Mouse (Mus musculus) left cerebral cortex, adult 18-20 months (tissue): ENCODE measurements around the gene Rgs3. TPM values are rescaled to one million over a fixed set of nuclear protein-coding genes. Genes with fewer than 3 reads are reported as not detected.
"Not testable (repeated sequence)": the region's sequence is repeated elsewhere in the genome, so short reads cannot be mapped to it uniquely, and the experiment has no call there.

ENCODE experiments used
- DNase-seq, 2 experiments: peaks; one replicate each; pipeline ENCODE4 v3.0.0; 2021 to 2022; ENCODE audit warnings: low spot score in 2 of 2, mixed read lengths in 1 of 2
- total RNA-seq, 2 experiments: library from RNA; stranded (reverse); gene quantifications; 2 replicates each; pipeline ENCODE4 v1.2.3; 2021

Rgs3 gene
- total RNA-seq, 2 experiments from 2014 or later, result 25.7 TPM

DNA sequence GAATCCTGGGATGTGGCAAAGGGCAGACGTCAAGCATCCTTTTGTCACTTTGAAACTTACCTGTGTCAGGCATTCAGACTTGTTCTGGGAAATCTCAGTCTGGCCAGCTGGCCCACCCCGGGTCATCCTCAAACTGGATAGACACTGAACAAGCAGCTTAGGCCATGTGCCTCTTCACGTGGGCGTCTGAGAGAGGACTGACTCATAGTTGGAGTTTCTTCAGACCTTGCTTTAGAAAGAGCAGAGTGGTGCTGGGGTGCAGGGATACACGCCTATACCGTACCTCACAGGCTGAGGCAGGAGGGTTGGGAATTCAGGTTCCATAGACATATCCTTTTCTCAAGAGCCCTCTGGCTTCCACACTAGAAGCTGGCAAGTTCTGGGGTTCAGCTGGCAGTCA is 15.9 kb upstream of the Rgs3 start:
- DNase-seq, result no peak

DNA sequence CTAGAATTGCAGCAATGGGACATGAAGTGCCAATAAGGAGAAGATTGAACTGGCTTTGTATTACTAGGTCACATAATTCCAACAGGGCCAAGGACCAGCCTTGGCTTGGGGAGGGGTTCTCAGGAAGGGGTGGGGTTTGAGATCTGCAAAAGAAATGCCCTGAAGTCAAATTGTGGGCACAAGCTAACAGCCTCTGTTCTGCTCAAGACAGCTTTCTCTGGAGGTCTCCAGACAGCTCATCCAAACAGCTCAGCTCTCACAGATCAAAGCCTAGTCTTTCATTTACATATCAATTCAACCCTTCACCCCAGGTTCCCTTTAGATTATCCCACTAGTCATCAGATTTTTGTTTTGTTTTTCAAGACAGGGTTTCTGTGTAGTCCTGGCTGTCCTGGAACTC is 14.8 kb upstream of the Rgs3 start:
- DNase-seq, result no peak

DNA sequence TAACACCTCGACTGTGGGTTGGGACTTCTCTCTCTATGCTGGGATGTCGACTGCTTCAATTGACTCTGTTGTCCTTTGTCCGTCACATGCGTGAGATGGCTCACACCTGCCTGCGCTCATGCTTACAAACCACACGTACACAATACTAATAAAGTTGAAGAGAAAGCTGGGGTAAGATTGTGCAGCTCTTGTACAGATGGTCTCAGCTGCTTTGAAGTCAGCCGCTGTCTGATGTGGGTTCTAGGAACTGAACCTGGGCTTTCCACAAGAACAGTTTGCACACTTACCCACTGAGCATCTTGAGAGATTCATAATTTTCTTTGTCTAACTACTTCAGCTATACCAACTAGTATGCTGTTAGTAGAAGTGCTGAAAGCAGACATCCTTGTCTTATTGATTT is 7.7 kb upstream of the Rgs3 start:
- DNase-seq, result no peak

DNA sequence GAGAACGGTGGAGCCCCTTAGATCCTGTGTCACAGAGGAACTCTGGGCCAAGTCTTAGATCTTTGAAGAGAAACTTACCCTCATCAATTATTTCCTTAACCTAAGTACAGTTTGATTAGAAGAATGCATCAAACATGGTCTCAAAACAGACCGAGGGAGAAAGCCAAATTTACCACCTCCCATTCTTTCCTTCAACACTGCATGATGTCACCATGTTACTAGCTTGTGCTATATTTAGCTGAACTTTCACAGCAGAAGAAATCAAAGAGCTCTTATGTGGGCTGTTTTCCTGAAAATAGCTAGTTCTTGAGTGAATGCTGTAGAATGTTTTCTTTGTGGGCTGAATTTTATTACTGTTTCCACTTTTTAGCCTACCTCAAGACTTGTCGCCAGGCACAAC is 2.2 kb upstream of the Rgs3 start:
- no peak for DNase-seq

DNA sequence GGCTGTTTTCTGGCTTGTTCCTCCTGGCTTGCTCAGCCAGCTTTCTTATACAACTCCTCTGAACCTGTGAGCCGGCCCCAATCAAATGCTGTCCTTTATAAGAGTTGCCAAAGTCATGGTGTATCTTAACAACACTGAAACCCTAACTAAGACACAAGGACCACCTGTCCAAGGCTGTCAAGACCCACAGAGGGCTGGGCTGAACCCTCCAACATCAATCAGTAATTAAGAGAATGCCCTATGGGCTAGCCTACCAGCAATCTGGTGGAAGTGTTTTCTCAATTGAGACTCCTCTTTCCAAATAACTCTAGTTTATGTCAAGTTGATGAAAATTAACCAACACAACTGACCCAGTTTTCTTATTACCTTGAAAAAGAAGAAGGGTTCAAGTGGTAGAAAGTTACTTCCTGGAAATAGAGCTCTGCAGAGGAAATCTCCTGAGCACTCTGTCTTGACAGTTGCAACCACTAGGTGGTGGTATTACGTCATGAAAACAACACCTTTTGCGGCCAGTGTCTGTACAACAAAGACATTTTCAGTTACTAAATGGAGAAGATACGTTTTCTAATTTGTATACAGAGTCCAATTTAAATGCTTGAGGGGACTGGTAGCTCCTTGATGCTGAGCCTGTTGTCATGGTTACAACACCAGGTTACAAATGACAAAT is 1.4 kb downstream of the Rgs3 start:
- DNase-seq, result peak; percentile 75 to 82

DNA sequence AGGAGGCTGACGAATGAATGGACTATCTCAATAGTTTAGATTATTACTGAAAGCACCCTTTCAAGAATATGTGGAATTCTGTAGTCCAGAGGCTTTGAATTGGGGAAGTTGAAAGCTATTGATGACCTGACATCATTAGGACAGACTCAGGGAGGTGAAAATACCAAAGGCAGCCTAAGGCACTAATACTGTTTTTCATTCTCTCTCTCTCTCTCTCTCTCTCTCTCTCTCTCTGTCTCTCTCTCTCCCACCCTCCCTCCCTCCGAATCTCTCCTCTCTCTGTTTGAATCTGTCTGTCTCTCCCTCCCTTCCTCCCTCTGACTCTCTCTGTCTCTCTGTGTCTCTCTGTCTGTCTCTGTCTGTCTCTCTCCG is 2.0 kb downstream of the Rgs3 start:
- no peak for DNase-seq

DNA sequence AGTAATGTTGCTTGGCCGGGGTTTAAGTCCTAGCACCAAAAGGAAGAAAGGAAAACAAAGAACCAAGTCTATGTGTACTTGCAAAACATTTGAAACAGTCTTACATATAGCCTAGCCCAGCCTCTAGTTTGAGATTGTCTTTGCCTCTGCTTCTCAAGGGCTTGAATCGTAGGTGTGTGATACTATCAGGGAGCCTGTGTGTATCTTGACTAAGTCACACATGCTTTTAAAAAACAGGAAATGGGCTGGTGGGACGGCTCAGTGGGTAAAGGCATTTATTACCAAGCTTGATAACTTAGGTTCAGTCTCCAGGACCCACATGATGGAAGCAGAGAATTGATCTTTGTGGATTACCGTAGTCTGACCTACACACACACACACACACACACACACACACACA is 2.4 kb downstream of the Rgs3 start:
- no peak for DNase-seq

DNA sequence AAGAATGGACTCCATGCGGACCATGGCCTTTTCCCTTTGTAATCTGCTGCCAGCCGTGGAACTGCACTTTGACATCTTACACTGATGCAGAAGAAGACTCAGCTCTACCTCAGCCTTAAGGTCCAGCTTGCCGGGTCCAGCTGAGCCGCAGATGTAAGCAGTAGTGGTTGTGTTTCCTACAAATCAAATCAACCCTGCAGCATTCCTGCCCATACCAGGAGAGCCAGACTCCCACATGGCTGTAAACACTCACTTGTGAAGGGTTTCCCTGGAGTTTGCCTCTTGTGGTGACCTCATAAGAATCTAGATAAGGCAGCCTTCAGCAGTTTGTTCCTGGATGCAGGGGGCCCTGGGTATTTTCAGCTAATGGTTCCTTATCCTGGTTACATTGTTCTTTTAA is 6.9 kb downstream of the Rgs3 start:
- no peak for DNase-seq

DNA sequence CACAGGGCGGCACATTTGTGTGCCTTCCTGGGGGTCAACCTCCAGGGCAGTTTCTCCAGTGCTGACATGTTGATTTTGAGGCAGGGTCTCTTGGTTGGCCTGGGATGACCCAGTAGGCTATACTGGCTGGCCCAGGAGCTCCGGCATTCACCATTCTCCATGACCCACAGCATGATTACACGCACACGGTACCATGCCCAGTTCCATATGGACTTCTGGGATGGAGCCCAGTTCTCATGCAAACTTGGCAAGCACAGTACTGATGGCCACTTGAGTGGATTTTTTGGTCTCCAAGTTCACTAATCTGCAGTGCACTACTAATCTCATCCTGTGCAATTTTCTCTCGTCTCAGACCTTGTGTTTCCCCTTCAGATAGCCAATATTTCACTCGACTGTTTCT is 8.0 kb downstream of the Rgs3 start:
- DNase-seq, result no peak

DNA sequence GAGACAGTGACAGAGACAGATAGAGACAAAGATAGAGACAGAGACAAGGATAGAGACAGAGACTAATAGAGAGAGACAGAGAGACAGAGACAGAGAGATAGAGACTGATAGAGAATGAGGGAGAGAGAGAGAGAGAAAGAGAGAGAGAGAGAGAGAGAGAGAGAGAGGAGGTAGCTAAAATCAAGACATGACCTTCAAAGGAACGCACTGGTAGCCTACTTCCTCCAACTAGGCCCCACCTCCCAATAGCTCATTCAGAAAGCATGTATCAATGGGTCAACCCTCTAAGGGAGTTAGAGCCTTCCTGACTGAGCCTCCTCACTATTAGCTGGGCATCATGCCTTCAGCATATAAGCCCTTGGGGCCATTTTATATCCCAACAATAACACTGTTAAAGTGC is 8.7 kb downstream of the Rgs3 start:
- no peak for DNase-seq

DNA sequence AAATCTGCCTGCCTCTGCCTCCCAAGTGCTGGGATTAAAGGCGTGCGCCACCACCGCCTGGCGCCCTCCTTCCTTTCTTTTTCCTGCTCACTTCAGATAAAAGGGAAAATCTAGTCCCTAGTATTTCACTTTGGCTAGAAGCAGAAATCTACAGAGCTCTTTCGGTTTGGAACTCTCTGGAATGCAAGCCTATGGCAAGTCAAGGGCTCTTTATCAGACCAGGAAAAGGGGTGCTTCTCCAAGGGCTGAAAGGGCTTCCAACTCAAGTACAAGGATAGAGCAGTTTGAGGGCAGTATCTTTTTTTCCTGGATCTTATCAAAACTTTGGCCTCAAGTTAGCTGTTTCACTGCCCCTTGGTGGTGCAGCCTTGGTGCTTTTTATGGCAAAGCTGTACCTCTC is 10.0 kb downstream of the Rgs3 start:
- no peak for DNase-seq

DNA sequence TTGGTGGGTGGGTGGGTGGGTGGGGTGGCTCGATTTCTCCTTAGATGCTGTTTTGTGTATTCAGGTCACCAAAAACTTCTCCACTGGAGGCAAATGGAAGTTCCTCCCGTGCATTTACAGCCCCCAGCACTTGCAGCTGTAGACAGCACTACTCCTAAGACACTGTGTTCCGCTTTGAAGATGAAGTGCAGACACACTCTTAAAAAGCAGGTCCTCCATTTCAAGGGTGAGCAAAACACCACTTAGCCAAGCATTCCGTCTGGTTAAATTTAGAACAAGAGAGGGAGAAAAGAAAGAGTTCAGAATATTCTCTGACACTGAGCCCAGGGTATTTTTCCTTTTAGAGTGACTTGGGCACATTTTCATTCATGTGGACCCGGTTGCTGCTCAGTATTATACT is 10.4 kb downstream of the Rgs3 start:
- no peak for DNase-seq

DNA sequence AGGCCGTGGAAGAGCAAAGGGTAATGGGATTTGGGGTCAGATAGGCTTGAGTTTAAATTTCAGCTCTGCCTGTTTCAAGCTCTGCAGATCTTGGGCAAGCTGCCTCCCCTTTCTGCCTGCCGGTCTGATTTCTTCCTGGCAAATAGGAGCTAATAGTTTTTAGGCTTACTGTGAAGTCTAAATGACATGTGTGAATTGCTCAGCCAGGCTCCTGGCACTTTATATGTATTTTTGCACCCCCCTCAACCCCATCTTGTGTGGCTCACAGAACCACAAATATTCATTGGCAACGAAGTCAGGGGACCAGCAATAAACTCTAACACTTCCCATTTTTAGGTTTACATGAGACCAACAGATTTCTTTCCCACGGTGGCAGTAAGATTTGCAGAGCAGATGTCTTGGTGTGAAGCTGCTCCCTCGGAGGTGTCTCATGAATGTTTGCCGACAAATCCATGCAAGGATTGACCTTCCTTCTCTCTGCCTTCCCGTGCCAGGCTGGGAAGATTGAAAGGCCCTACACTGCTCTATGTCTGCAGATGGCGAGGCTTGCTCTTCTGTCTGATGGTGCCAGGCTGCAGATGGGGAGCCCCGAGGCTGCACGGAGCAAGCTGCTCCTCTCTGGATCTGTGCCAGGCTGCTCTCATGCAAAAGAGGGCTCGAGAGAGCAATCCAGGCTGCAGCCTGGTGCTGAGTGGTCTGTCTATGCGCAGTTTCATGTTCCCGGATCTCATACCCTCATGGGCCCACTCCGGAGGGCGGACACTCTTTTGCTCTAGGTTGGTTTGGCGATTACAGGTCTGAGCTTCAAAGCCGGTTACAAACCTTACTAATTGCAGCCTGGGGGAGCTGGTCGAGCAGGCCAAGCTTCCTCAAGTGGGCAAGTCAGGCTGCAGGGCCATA is 23.0 kb downstream of the Rgs3 start:
- DNase-seq, result peak; percentile 47 to 57

DNA sequence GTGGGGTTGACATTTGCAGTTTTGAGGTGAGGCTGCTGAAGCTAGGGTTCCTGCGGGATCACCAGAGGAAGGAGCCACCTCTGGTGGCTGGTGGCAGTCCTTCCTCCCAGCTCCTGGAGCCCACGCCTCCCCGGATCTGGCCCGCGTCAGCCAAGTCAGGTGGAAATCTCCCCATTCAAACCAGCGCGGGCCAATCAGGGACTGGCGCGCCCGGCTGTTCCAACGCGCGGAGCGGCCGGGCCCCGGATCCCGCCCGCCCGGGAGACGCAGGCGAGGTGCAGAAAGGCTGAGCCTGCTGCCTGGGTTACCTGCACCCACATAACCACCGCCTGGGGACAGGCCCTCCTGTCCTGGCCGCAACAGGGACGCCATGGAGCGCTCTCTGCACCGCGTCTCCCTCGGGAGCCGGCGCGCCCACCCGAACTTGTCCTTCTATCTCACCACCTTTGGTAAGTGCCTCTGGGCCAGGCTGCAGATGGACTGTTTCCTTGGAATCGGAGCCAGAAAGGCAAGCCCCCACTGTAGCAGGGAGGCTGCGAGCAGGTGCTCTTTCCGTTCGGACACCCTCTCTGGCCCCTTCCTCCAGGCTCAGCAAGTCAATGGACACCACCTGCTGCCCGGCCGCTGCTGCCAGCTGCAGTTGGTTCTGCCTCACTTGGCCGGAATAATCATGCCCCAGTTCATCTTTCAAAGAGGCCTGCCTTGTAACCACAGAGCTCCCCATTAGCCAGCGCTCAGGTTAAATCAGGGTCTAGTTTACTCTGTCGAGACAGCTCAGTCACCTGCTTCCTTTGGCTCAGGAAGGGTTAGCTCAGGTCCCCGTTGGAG is 23.8 kb downstream of the Rgs3 start:
- peak; percentile 40 to 54 for DNase-seq

DNA sequence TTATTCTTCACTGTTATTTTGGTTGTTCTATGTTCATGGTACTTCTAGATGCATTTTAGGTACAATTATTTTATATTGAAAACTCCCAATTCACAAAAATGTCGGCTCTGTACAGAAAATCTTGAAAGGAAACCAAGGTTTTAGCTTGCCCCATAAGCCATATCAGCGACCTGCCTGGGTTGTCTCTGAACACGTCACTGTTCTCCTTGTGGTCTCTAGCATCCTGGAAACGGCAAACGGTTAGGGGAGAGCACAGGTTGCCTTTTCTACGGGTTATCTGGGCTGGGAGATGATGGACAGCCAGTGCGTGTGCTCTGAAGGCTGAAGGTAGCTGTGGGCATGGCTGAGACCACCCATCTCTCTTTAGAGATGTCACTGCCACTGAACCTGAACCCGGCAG is 27.4 kb downstream of the Rgs3 start:
- DNase-seq, result no peak

DNA sequence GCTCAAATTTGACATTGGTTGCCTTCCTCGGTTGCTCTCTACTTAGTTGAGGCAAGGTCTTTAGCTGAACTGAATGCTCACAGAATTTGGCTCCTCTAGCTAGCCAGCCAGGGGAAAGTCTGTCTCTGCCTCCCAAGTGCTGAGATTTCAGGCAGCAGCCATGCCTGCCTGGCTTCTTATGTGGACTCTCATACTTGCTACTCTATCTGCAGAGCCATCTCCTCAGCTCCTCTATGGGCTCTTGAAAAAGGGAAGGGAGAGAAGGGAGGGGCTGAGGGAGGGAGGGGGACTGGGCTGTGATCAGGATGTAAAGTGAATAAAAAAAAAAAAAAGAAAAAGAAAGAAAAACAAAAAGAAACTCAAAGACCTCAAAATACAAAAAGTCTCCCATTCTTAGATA is 31.2 kb downstream of the Rgs3 start:
- DNase-seq, result no peak

DNA sequence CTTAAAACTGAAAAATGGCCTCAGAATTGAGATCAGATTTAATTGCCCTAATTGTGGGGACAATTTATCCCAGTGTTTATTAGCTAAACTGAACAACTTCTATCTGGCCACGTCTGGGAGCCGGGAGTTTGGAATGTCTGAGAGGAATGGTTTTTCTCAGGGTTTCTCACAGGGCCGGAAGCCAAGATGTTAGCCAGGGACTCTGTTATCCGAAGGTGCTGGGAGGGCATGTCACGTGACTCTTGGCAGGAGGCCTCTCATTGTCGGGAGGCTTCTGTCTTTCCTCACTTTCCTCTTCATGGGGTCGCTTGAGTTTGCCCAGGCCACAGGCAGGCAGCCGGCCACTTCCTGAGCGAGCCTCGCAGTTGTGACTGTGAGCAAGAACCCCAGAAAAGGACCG is 31.7 kb downstream of the Rgs3 start:
- no peak for DNase-seq

DNA sequence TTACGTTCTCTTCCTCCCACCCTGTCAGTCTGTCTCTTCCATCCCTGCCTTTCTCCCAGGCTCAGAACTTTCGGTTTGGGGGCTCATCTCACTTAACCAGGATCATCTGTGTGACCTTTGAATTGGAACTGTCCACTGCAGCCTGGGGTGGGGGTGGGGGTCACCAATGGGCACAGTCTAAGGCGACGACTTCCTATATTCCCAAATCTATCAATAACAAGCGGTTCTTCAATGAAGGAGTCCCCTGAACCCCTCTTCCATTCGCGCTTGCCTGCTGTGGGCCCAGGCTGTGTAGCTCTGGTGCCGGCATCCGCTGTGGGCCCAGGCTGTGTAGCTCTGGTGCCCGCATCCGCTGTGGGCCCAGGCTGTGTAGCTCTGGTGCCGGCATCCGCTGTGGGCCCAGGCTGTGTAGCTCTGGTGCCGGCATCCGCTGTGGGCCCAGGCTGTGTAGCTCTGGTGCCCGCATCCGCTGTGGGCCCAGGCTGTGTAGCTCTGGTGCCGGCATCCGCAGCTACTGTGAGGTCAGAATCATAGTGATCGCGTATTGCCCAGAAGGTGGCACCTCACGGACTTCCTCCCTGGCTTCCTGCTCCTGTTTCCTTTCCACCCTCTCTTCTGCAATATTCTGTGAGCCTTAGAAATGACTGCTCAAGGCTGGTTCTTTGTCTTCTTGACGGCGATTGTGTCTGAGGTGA is 34.0 kb downstream of the Rgs3 start:
- not testable (repeated sequence) for DNase-seq

DNA sequence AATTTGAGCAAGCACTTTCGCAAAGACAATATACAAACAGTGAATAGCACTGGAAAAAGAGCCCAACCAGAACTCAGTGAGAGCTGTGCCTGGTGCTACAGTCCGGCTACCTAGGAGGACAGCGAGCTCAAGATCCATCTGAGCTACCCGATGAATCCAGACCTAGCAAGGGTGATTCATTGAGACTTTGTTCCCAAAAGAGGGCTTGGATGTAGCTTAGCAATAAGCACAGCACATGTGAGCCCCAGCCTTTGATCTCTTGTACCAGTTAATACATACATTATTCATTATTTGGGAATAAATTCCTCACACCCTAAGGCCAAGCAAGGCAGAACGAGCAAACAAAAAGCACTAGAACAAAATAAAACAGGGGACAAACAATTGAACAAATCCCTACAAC is 34.8 kb downstream of the Rgs3 start:
- no peak for DNase-seq

DNA sequence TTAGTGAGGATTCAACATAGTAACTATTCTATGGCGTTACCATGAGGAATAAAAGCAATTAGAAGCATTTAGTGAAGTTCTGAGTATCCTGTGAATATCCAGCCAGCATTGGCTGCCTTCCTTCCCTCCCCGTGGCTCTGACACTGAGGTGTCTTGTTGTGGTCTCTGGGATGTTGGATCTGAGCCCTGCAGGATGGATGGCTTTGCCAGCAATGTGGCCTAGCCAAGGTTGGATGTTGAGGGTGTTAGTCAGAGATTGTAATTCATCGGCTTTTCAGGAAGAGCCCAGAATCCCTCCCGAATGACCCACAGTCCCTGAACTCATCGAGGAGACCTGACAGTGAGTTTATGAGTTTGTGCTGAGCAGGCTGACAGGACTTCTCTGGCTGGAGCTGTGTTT is 36.4 kb downstream of the Rgs3 start:
- no peak for DNase-seq

DNA sequence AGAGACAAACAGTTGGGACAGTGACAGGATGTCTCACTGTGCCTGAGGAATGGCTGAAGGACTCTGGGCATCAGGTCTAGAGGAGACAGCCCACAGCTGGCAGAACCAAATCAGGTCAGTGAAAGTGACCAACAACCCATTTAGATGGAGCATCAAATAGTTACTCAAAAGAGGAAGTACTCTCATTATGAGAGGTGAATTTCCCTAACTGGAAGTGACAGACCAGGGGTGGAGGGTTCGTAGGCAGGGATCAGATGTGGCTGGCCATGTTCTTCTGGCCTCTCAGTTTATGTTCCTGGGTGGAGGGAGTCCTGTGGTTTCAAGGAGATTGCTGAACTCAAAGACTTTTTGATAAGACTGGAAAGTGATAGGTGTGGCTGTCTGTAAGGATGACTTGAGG is 40.9 kb downstream of the Rgs3 start:
- no peak for DNase-seq
